Mouse (Mus musculus) stomach, embryonic 14.5 days (tissue): ENCODE results near the gene Tldc1. TPM values are rescaled to one million over a fixed set of nuclear protein-coding genes. Genes with fewer than 3 reads are reported as not detected.

ENCODE experiments used
- ATAC-seq: fragments of 200-750 bp; cut with Nextera tagmentation; 2 replicates; pipeline ENCODE4 v1.8.0; 2017; ENCODE audit warnings: low read depth, moderate TSS enrichment; ENCODE audit not compliant: insufficient number of reproducible peaks, insufficient read depth, low FRiP score
- H3K27ac ChIP-seq: fragments of 300-500 bp; sonication (generic); 2 replicates; pipeline ENCODE4 v1.5.1; 2014; ENCODE audit warnings: mild to moderate bottlenecking, low read length, moderate library complexity, mixed read lengths
- H3K27me3 ChIP-seq: fragments of 300-500 bp; sonication (generic); 2 replicates; pipeline ENCODE4 v1.6.1; 2014; ENCODE audit warnings: low read length, control low read depth, mixed read lengths; ENCODE audit not compliant: control insufficient read depth, insufficient read depth
- H3K36me3 ChIP-seq: fragments of 300-500 bp; sonication (generic); 2 replicates; pipeline ENCODE4 v1.6.1; 2014; ENCODE audit warnings: mild to moderate bottlenecking, control low read depth, low read length, moderate library complexity, mixed read lengths; ENCODE audit not compliant: control insufficient read depth, insufficient read depth
- H3K4me1 ChIP-seq: fragments of 300-500 bp; sonication (generic); 2 replicates; pipeline ENCODE4 v1.6.1; 2014; ENCODE audit warnings: low read length, control low read depth, mixed read lengths; ENCODE audit not compliant: control insufficient read depth, insufficient read depth
- H3K4me2 ChIP-seq: fragments of 300-500 bp; sonication (generic); replicated peaks from 2 replicates; pipeline ENCODE4 v1.6.1; 2014; ENCODE audit warnings: low read depth, low read length, control low read depth
- H3K4me3 ChIP-seq: fragments of 300-500 bp; sonication (generic); 2 replicates; pipeline ENCODE4 v1.5.1; 2014; ENCODE audit warnings: low read depth, low read length, control low read depth
- H3K9ac ChIP-seq: fragments of 300-500 bp; sonication (generic); replicated peaks from 2 replicates; pipeline ENCODE4 v1.6.1; 2014; ENCODE audit warnings: low read depth, mild to moderate bottlenecking, control low read depth, low read length, moderate library complexity, mixed read lengths
- H3K9me3 ChIP-seq: fragments of 300-500 bp; sonication (generic); 2 replicates; pipeline ENCODE4 v1.6.1; 2016; ENCODE audit warnings: low read depth, low read length, control low read depth; ENCODE audit not compliant: control insufficient read depth
- WGBS: fragments of 180-500 bp; shearing (Covaris S2); extraction: QIAGEN DNeasy Blood & Tissue Kit; methylation state at CpG from one replicate; pipeline ENCODE4 v1.1.7; 2014; 5-methylcytosine and 5-hydroxymethylcytosine counted together
- polyA plus RNA-seq: library from polyadenylated mRNA; unstranded; fragments of >200 nt; fragmentation: Nextera tagmentation; extraction: Ambion mirVana; gene quantifications from 2 replicates; pipeline ENCODE4 v1.2.1, GENCODE M21; 2014

Tldc1 gene
- polyA plus RNA-seq, 1 experiment from 2014 or later, result 11.7 TPM

- 94% methylated on average over 9 of the region's 9 CpGs for WGBS
- Histone ChIP-seq H3K4me3 (no peak overlapping the region), H3K9me3 (no peaks in the 10 kb centered on the region), H3K4me1 (peaks cover 31% of the 10 kb centered on the region), H3K27ac (no peak overlapping the region), H3K27me3 (no peaks in the 10 kb centered on the region), H3K4me2 (no peak overlapping the region), H3K9ac (no peak overlapping the region), H3K36me3 (peaks cover 5% of the 10 kb centered on the region; the same call in 1 of the 2 replicates)
- ATAC-seq, result no peak
Observed at GRCm38 (mm10) chr8:119809620-119810019, 31.4 kb upstream of the Tldc1 start.

GRCm38 (mm10) chr8:119807687-119808086 lies 29.5 kb upstream of the Tldc1 start:
- ATAC-seq, result no peak

GRCm38 (mm10) chr8:119806422-119807263 lies 28.4 kb upstream of the Tldc1 start:
- Histone ChIP-seq H3K27me3 (no peaks in the 10 kb centered on the region), H3K4me3 (no peak overlapping the region), H3K4me1 (peaks cover 4% of the 10 kb centered on the region), H3K9ac (no peak overlapping the region), H3K4me2 (no peak overlapping the region), H3K9me3 (no peaks in the 10 kb centered on the region), H3K36me3 (peaks cover 5% of the 10 kb centered on the region; the same call in 1 of the 2 replicates), H3K27ac (no peak overlapping the region)
- 71% methylated on average over 14 of the region's 14 CpGs for WGBS
- ATAC-seq, result peak; percentile 38; the same call in 1 of the 2 replicates

More at GRCm38 (mm10) chr8:119807687-119808086, 29.5 kb upstream of the Tldc1 start:
- no peaks in the 10 kb centered on the region for H3K9me3 ChIP-seq
- H3K4me1 ChIP-seq, result peaks cover 14% of the 10 kb centered on the region
- H3K27me3 ChIP-seq, result no peaks in the 10 kb centered on the region
- H3K27ac ChIP-seq, result no peak overlapping the region
- H3K4me3 ChIP-seq, result no peak overlapping the region
- WGBS, result 85% methylated on average over 4 of the region's 4 CpGs
- H3K4me2 ChIP-seq, result no peak overlapping the region
- no peak overlapping the region for H3K9ac ChIP-seq
- H3K36me3 ChIP-seq, result peaks cover 5% of the 10 kb centered on the region; the same call in 1 of the 2 replicates

DNA sequence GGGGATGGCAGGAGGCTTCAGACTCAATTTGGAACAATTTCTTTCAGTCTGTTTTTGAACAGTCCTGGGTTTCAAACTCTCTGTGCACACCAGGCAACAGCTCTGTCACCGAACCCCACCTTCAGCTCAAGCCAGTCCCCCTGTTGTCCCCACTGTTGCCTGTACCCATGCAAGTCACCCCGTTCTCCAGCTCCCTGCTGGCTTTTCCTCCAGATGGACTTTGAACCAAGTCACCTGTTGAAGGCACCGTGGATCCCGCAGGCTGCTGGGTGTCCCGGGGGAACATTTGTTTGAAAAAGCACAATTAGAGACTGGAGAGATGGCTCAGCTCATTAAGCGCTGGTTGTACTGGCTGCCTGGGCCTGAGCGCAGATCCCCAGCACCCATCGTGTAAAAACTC lies 27.1 kb upstream of the Tldc1 start:
- WGBS, result 64% methylated on average over 8 of the region's 8 CpGs
- no peak overlapping the region for H3K27ac ChIP-seq
- no peaks in the 10 kb centered on the region for H3K27me3 ChIP-seq
- no peak overlapping the region for H3K4me3 ChIP-seq
- H3K36me3 ChIP-seq, result peaks cover 5% of the 10 kb centered on the region; the same call in 1 of the 2 replicates
- no peaks in the 10 kb centered on the region; the same call in 1 of the 2 replicates for H3K4me1 ChIP-seq
- H3K4me2 ChIP-seq, result no peak overlapping the region
- H3K9me3 ChIP-seq, result no peaks in the 10 kb centered on the region
- ATAC-seq, result no peak
- no peak overlapping the region; the same call in 1 of the 2 replicates for H3K9ac ChIP-seq

DNA sequence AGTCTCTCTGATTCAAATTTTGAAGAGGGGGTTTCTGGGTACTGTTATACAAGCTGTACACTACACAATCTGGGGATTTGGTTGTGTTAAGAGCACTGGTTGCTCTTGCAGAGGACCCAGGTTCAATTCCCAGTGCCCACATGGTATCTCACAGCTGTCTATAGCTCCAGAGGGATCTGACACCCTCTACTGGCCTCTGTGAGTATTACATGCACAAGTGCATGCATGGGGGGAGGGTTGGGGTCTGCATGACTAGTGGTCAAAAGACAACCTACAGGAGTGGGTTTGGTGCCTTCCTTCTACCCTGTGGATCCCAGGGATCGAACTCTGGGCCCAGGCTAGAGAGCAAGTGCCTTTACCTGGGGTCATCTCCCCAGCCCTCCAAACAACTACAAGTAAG lies 24.4 kb upstream of the Tldc1 start:
- ATAC-seq, result no peak
- WGBS, result 90% methylated on average over 1 of the region's 1 CpGs

GRCm38 (mm10) chr8:119801168-119801567 lies 23.0 kb upstream of the Tldc1 start:
- no peak overlapping the region for H3K4me2 ChIP-seq
- no peaks in the 10 kb centered on the region for H3K9me3 ChIP-seq
- H3K4me3 ChIP-seq, result no peak overlapping the region
- H3K27ac ChIP-seq, result no peak overlapping the region
- peaks cover 11% of the 10 kb centered on the region for H3K4me1 ChIP-seq
- no peak for ATAC-seq
- no peak overlapping the region for H3K9ac ChIP-seq
- H3K36me3 ChIP-seq, result no peaks in the 10 kb centered on the region
- 9% methylated on average over 4 of the region's 4 CpGs for WGBS
- H3K27me3 ChIP-seq, result no peaks in the 10 kb centered on the region

More for the DNA sequence above, 24.4 kb upstream of the Tldc1 start:
- no peaks in the 10 kb centered on the region for H3K27me3 ChIP-seq
- no peaks in the 10 kb centered on the region for H3K9me3 ChIP-seq
- no peaks in the 10 kb centered on the region; the same call in 1 of the 2 replicates for H3K36me3 ChIP-seq
- H3K27ac ChIP-seq, result no peak overlapping the region
- no peak overlapping the region for H3K9ac ChIP-seq
- H3K4me1 ChIP-seq, result peaks cover 11% of the 10 kb centered on the region
- no peak overlapping the region for H3K4me3 ChIP-seq
- no peak overlapping the region for H3K4me2 ChIP-seq

DNA sequence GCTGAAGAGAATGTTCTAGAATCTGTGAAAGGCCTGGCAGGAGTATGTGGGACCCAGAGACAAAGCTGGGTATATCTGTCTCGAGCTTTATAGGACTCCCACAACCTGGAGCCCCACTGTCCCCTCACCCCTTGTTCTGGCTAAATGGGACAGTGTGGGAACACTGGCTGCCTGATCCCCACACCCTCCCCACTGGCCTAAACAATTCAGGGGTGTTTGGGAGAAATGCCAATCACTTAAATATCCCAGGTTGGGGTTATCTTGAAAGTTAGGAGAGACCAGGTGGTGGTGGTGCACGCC lies 20.7 kb upstream of the Tldc1 start:
- Histone ChIP-seq H3K9ac (no peak overlapping the region), H3K27ac (no peak overlapping the region), H3K4me2 (peak overlapping the region; percentile 30; the same call in 1 of the 2 replicates), H3K4me1 (peaks cover 11% of the 10 kb centered on the region), H3K36me3 (no peaks in the 10 kb centered on the region), H3K9me3 (no peaks in the 10 kb centered on the region), H3K4me3 (no peak overlapping the region), H3K27me3 (no peaks in the 10 kb centered on the region)
- WGBS, result 65% methylated on average over 2 of the region's 2 CpGs
- ATAC-seq, result no peak

- H3K4me1 ChIP-seq, result peaks cover 11% of the 10 kb centered on the region
- H3K9me3 ChIP-seq, result no peaks in the 10 kb centered on the region
- peak overlapping the region; percentile 30 for H3K4me2 ChIP-seq
- H3K27me3 ChIP-seq, result no peaks in the 10 kb centered on the region
- H3K4me3 ChIP-seq, result no peak overlapping the region
- ATAC-seq, result peak; percentile 57; the same call in 1 of the 2 replicates
- WGBS, result 8% methylated on average over 15 of the region's 15 CpGs
- H3K9ac ChIP-seq, result no peak overlapping the region
- H3K27ac ChIP-seq, result peak overlapping the region; percentile 66; the same call in 1 of the 2 replicates
- no peaks in the 10 kb centered on the region for H3K36me3 ChIP-seq
Observed at GRCm38 (mm10) chr8:119798170-119798964, 20.2 kb upstream of the Tldc1 start.
